Mouse (Mus musculus) heart, adult 2 months (tissue): ENCODE results near the gene Hyal3. TPM values are rescaled to one million over a fixed set of nuclear protein-coding genes. Genes with fewer than 3 reads are reported as not detected.

Experiments
- DNase-seq, 2 experiments: peaks; one replicate each; pipeline ENCODE4 v3.0.0; 2021
- H3K27ac ChIP-seq: fragments of 200-600 bp; 2 replicates; pipeline ENCODE4 v1.8.1; 2022
- H3K27me3 ChIP-seq: fragments of 200-500 bp; 2 replicates; pipeline ENCODE4 v1.6.1; 2012; ENCODE audit warnings: mild to moderate bottlenecking, low read length, inconsistent platforms, mixed read lengths; ENCODE audit not compliant: control insufficient read depth, insufficient read depth
- H3K36me3 ChIP-seq: fragments of 200-500 bp; 2 replicates; pipeline ENCODE4 v1.6.1; 2012; ENCODE audit warnings: low read length, inconsistent platforms; ENCODE audit not compliant: control insufficient read depth, insufficient read depth
- H3K4me1 ChIP-seq: fragments of 200-500 bp; 2 replicates; pipeline ENCODE4 v1.6.1; 2011; ENCODE audit warnings: low read length; ENCODE audit not compliant: control insufficient read depth, insufficient read depth
- H3K4me3 ChIP-seq: fragments of 200-600 bp; 2 replicates; pipeline ENCODE4 v1.8.1; 2022
- H3K79me2 ChIP-seq: fragments of 200-500 bp; replicated peaks from 2 replicates; pipeline ENCODE4 v1.6.1; 2012; ENCODE audit warnings: mild to moderate bottlenecking, inconsistent platforms, low read length, moderate library complexity, mixed read lengths; ENCODE audit not compliant: control insufficient read depth, insufficient read depth
- H3K9ac ChIP-seq: fragments of 200-500 bp; 2 replicates; pipeline ENCODE4 v1.6.1; 2012; ENCODE audit warnings: low read depth, mild to moderate bottlenecking, control low read depth, inconsistent platforms, low read length, mixed read lengths
- CTCF ChIP-seq: fragments of 200-600 bp; IDR thresholded peaks from 2 replicates; pipeline ENCODE4 v1.8.1; 2022; ENCODE audit warnings: antibody characterized with exemption, mild to moderate bottlenecking, moderate library complexity
- EP300 ChIP-seq: fragments of 200-500 bp; IDR thresholded peaks from 2 replicates; pipeline ENCODE4 v1.6.1; 2011; ENCODE audit warnings: low read depth, low read length, control low read depth; ENCODE audit not compliant: insufficient read depth
- POLR2A ChIP-seq: fragments of 200-500 bp; IDR thresholded peaks from 2 replicates; pipeline ENCODE4 v1.6.1; 2011; ENCODE audit warnings: mild to moderate bottlenecking, low read depth, low read length, control low read depth; ENCODE audit not compliant: insufficient read depth
- WGBS: fragments of 180-500 bp; shearing (Covaris S2); methylation state at CpG from one replicate; pipeline ENCODE4 v1.1.7; 2018; 5-methylcytosine and 5-hydroxymethylcytosine counted together
- intact Hi-C: fragments of 180-260 bp; cut with DNase I; formaldehyde crosslinking; loops from one replicate; pipeline ENCODE4 v1.15.1; 2025
- long read RNA-seq: library from polyadenylated mRNA; stranded (forward); transcript quantifications from one replicate; pipeline ENCODE4 v2.0.0, GENCODE M21; 2021
- polyA plus RNA-seq: library from polyadenylated mRNA; depleted of rRNA; stranded (reverse); fragments of >200 nt; gene quantifications from 2 replicates; pipeline ENCODE4 v1.2.3, GENCODE M21; 2012; rRNA removed
- total RNA-seq, 2 experiments: library from RNA; stranded (reverse); gene quantifications; 2 replicates each; pipeline ENCODE4 v1.2.3; 2021

The Hyal3 gene
- total RNA-seq (under 1 TPM; 0.29 to 0.34 TPM), polyA plus RNA-seq (0.26 and 0.31 TPM in 2 replicates)
- long read RNA-seq: 0 reads

- H3K36me3 ChIP-seq: no peaks in the 10 kb centered on the region
- H3K4me3 ChIP-seq: peak within 1 kb of the TSS; percentile 72
- peak; percentile 89 to 93 for DNase-seq
- H3K79me2 ChIP-seq: no peaks in the 10 kb centered on the region
- peak within 1 kb of the TSS; percentile 78 for H3K9ac ChIP-seq
- no peak for TF ChIP-seq CTCF
- peak; percentile 92 for TF ChIP-seq POLR2A
- peak; percentile 75; the same call in 1 of the 2 replicates for TF ChIP-seq EP300
- WGBS: under 1% methylated on average over 32 of the region's 32 CpGs
- H3K27ac ChIP-seq: peak within 1 kb of the TSS; percentile 95
- H3K4me1 ChIP-seq: peaks cover 15% of the 10 kb centered on the region
- H3K27me3 ChIP-seq: no peaks in the 10 kb centered on the region
- intact Hi-C loops: no loop called here
Observed at GRCm38 (mm10) chr9:107580501-107581317, at the start of gene Hyal3. Hyal3 (plus strand) TSS chr9:107580818.

- peaks cover 13% of the 10 kb centered on the region for H3K4me1 ChIP-seq
- peak within 1 kb of the TSS; percentile 89 for H3K4me3 ChIP-seq
- intact Hi-C loops: loop anchor here (1.0 to 10.0 kb wide), 2 partner anchors 8 to 639 kb away; partner anchors contain the start of genes Cyb561d2, Manf and Nprl2
- H3K36me3 ChIP-seq: peaks cover 5% of the 10 kb centered on the region; the same call in 1 of the 2 replicates
- H3K27ac ChIP-seq: peak within 1 kb of the TSS; percentile 91
- peak; percentile 89 to 96 for DNase-seq
- H3K27me3 ChIP-seq: no peaks in the 10 kb centered on the region
- TF ChIP-seq EP300 (peak; percentile 52; the same call in 1 of the 2 replicates), POLR2A (peak; percentile 80), CTCF (peak; percentile 57)
- peaks cover 9% of the 10 kb centered on the region for H3K79me2 ChIP-seq
- H3K9ac ChIP-seq: peak within 1 kb of the TSS; percentile 93
- WGBS: under 1% methylated on average over 48 of the region's 48 CpGs
Observed at GRCm38 (mm10) chr9:107533791-107534407, 46.7 kb upstream of the Hyal3 start, which contains the start of gene Tmem115. Tmem115 (plus strand) TSS chr9:107533945.

GRCm38 (mm10) chr9:107534408-107535202, 46.0 kb upstream of the Hyal3 start:
- no peak for TF ChIP-seq CTCF
- TF ChIP-seq EP300: no peak
- TF ChIP-seq POLR2A: no peak
- H3K79me2 ChIP-seq: peaks cover 9% of the 10 kb centered on the region
- peaks cover 13% of the 10 kb centered on the region for H3K4me1 ChIP-seq
- peak overlapping the region; percentile 89 for H3K4me3 ChIP-seq
- intact Hi-C loops: loop anchor here (10.0 kb wide), 1 partner anchor 640 kb away; the partner anchor contains the start of gene Manf
- peak overlapping the region; percentile 93 for H3K9ac ChIP-seq
- H3K27me3 ChIP-seq: no peaks in the 10 kb centered on the region
- DNase-seq: no peak
- WGBS: under 1% methylated on average over 40 of the region's 40 CpGs
- peaks cover 5% of the 10 kb centered on the region; the same call in 1 of the 2 replicates for H3K36me3 ChIP-seq
- H3K27ac ChIP-seq: peak overlapping the region; percentile 91

DNA sequence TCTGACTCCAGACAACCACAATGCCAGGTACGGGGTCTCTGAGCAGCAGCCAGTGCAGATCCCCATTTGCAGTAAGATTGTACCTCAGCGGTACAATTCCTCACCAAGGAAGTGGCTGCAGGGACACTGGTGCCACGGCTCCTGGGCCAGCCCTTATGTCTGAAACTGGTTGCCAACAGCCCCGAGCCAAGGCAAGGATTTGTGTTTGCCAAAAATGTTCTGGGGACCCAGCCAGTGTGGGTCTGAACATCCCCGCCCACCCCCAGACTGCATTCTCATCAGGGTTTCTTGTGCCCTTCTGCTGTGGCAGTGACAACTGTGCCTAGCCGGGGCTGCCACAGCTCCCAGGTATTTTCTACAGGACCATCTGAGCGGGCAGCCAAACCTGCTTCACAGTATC, 42.4 kb upstream of the Hyal3 start:
- Histone ChIP-seq H3K27ac (no peak overlapping the region), H3K36me3 (peaks cover 5% of the 10 kb centered on the region; the same call in 1 of the 2 replicates), H3K27me3 (no peaks in the 10 kb centered on the region), H3K4me3 (no peak overlapping the region), H3K9ac (no peak overlapping the region), H3K4me1 (peaks cover 16% of the 10 kb centered on the region), H3K79me2 (peaks cover 9% of the 10 kb centered on the region)
- TF ChIP-seq EP300 (no peak), POLR2A (no peak), CTCF (no peak)
- no peak for DNase-seq
- WGBS: 75% methylated on average over 7 of the region's 7 CpGs
- intact Hi-C loops: loop anchor here (10.0 kb wide), 1 partner anchor 643 kb away; the partner anchor contains the start of gene Manf

DNA sequence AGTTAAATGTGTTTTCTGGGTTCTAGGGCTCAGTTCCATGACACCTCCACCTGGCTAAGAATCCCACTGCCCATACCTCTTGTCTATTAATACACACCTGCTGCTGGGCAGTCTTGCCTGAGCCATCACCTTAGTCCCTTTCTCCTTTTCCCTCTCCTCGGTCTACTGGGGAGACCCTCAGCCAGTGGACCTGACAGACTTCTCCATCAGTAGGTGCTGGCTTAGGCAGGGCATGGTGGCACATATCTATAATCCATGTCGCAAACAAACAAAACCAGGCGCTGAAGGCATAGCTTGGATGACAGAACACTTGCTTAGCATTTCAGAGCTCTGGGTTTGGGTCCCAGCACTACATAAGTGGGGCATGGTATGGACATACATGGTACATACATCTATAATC, 41.9 kb upstream of the Hyal3 start:
- DNase-seq: no peak
- Histone ChIP-seq H3K79me2 (peaks cover 9% of the 10 kb centered on the region), H3K27ac (no peak overlapping the region), H3K9ac (no peak overlapping the region), H3K4me1 (peaks cover 15% of the 10 kb centered on the region), H3K27me3 (no peaks in the 10 kb centered on the region), H3K4me3 (no peak overlapping the region), H3K36me3 (peaks cover 5% of the 10 kb centered on the region; the same call in 1 of the 2 replicates)
- 90% methylated on average over 3 of the region's 3 CpGs for WGBS
- intact Hi-C loops: loop anchor here (10.0 kb wide), 1 partner anchor 644 kb away; the partner anchor contains the start of gene Manf
- TF ChIP-seq EP300: no peak
- TF ChIP-seq CTCF: no peak
- TF ChIP-seq POLR2A: no peak
